Mouse (Mus musculus) kidney, postnatal 25 days (tissue): ENCODE results near the gene Ubr7.

ENCODE experiments used
- DNase-seq, 2 experiments: peaks; one replicate each; pipeline ENCODE4 v3.0.0; 2021; ENCODE audit warnings: mixed read lengths in 2 of 2

Gene Ubr7

DNA sequence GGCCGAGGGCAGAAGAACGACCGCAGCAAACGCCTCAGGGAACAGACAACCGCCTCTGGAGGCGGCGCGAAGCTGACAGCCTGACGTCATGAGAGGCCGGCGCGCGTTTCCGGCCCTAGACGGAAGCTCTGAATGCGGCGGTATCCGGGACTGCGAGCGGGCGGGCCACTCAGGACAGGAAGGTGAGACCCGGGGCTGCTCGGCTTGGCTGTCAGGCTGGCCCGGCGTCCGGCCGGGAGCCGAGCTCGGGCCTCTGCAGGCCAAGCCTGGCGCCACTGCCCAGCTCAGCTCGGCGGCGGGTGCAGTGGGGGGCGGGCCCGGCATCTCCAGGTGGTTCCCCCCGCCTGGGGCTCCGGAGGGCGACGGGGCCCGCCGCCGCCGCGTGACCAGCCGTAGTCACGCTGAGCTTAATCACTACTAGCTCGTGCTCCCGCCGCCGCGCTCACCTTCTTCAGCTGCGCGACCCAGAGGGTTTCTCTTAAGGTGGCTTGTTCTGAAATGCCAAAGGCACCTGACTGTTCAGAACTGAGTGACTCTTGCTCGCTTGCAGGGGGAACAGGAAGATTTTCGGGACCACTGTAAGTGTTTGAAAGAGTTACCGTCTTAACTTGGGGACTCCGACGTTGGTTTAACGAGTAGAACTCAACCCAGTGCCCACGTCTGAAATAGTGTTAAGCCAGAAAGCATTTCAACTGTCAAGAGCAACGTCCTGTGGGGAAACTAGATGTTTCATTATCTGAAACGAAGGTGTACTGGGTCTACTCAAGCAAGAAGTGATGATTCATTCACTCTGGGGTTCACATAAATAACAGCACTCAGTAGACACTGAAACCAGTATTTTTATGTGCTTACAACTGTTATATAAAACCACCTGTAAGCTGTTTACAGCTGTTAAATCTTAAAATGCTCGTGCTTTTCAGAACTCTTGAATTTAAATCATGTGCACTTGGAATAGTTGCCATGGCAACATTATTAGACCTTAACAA, 13.9 kb upstream of the Ubr7 start, which contains the start of the genes Moap1 and Tmem251:
Gene Moap1, minus strand, starts transcription at position 73 of the 986 bp plus-strand sequence.
Gene Tmem251, plus strand, starts transcription at position 174 of the 986 bp plus-strand sequence.
- DNase-seq: peak; percentile 92 to 96

DNA sequence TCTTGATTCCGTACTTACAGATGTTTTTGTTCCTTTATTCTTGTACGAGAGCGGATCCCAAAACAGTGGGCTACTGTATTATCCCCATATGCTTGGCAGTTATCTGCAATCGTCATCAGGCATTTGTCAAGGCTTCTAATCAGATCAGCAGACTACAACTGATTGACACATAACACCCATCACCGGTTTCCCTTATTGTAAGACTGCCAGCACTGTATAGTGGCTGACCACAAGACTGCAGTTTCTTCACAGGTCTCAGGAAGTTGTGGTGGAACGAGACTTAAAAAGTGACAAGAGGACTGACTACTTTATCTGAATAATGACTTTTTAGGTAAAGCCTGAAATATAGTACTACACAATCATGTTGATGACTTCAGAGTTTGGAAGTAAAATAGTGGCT, 12.9 kb upstream of the Ubr7 start:
- DNase-seq: no peak

DNA sequence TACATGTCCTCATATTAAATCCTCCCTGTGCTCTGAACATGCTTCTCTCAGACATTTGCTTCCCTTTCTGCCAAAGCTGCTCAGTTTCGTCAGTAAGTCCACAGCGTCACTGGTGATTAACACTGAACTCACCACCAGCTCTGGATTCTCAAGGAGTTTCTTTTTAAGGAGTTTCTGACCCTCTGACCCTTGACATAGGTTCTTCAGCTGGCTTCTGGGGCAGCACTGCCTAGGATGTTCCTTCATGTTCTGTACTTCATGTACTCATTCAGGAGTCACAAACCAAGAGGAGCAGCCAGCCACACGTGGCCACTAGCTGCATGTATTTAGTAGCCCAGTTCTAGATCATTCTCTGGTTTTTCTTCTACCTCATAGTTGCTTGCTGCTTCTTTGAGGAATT, 9.5 kb upstream of the Ubr7 start:
- no peak for DNase-seq

DNA sequence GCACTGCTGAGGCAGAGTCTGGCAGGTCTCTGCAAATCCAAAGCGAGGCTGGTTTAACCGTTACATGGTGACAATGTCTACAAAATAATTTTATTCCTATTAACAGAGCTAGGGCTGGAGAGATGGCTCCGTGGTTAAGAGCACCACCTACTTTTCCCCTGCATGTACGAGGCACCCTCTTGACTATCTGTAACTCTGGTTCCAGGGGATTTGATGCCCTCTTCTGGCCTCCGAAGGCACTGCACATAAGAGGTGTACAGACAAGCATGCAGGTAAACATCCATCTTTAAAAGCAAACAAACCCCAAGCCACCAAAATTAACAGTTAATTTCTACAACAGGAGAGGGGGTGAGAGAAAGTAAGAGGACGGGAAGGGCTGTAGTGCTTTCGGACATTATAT, 1.5 kb upstream of the Ubr7 start:
- peak in 1 of 2 experiments; percentile 43 for DNase-seq

DNA sequence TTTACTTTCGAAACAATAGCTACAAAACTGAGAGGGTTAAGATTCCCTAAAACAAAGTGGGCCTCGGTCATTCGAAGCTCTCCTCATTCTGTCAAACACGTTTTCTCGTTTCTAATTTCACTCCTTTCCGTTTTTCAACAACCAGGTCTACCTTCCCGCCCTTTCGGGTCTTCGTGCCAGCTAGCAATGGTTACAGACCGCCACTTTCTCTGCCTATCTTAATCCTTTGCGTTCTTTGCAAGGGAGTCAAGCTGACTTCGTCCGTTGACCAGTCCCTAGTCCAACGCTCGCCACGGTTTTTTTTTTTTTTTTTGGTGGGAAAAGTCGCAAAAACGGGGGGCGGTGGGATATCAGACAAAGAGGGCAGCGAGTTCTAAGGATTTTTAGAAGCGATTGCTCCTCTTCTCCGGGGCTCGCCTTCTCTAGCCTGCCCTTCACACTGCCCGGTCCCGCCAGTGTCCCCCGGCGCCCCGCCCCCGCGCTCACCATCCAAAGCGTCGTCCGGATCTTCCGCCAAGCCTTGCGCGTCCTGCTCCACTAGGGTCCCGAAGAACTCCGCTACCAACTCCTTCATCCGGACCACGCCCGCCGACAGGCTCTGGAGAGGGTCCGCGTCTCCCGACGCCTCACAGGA, 595 bp upstream of the Ubr7 start:
- peak in 1 of 2 experiments; percentile 88 for DNase-seq

DNA sequence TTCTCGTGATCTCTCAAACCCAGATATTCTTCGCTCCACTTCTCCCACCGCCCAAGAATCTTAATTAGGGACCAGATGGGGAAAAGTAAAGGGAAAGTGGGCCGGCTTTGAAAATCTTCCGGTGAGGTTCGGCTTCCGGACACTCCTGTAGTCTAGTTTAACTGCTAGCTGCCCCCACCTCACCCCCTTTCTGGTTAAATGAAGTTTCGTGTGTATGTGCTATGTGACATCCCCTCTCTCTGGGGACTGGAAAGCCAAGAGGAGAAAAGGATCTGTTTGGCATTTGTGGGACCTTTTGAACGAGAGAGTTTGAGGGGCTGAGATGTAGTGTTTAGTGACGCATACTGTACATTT, 613 bp downstream of the Ubr7 start, which contains the start of gene Gm20604:
Gene Gm20604, minus strand, starts transcription at position 270 of the 354 bp plus-strand sequence.
- DNase-seq: no peak

DNA sequence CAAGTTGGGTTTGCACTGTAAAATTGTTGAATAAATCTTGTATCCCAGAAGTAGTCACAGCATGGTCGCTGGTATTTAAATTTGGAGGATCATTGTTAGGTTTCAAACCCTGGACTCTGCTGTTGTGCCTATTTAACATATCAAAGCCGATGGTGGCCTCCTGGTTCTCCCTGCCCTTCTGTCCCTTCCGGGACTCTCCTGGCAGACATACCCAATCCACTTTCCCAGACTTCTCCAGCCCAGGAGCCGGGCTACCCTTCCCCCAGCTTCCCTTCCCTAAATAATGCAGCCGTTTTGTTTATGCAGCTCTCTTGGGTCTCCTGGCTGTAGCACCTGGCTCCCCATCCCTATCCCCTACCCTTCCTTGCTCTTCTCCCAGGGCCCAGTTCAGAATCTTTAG, 1.2 kb downstream of the Ubr7 start:
- DNase-seq: peak in 1 of 2 experiments; percentile 38

DNA sequence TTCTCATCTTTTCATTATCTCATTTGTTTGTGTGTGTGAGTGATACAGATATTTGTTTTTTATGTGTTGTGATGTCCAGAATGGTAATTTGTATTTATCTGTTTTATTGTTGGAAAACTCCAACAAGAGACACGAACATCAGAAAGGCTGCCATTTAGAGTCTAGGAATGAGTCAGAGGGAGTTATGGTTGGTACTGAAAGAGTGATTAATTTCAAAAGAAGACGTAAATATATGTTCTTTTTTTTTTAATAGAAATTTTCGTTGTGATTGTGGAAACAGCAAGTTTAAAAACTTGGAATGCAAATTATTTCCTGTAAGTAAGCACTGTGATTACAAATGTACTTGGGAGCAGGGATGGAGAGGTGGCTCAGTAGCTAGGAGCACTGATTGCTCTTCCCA, 3.9 kb downstream of the Ubr7 start:
- no peak for DNase-seq

DNA sequence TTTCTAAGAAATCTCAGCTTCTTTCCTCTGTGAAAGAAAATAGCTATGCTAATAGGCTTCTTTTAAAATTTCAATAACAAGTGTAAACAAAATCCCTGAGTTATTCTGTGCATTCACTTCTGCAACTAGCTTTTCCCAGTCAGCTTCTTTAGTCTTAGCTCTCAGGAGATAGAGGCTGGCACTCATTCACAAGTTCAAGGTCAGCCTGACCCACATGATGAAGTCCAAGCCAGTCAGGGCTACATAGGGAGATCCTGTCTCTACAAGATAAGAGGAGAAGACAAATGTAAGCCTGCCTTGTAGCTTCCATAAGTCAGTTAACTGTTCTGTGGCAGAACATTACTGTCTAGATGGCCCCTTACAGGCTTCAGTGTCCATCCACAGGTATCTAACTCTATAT, 5.9 kb downstream of the Ubr7 start:
- no peak for DNase-seq

DNA sequence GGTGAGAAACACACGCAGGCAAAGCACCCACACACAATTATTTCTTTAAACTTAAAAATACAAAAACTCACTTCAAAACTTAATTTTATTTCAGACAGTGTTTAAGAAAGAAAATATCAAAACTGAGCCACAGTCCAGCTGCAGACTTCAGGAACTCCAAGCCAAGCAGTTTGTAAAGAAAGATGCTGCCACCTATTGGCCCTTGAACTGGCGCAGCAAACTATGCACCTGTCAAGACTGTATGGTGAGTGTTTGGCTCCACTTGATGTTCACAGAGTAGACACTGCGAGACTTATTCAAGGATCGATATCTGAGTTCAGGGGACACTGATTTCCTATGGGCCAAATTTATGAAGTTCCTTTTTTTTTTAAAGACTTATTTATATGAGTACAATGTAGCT, 11.2 kb downstream of the Ubr7 start:
- peak in 1 of 2 experiments; percentile 30 for DNase-seq

DNA sequence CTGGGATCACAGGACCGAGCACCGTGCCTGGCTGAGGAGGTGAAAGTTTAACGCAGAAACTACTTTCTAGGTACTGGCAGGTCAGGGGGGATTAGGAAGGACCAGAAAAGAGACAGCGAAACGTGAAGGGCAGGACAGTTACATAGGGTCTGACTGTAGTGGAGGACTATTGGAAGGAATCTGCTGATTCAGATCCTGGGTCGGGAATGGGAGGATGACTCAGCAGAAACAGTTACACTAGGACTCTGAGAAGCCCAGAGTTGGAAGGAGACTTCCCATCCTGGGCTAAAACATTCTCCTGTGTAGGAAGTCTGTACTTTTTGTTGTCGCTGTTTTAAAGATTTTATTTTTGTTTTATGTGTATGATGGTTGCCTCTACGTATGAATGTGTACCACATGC, 13.8 kb downstream of the Ubr7 start:
- no peak for DNase-seq

DNA sequence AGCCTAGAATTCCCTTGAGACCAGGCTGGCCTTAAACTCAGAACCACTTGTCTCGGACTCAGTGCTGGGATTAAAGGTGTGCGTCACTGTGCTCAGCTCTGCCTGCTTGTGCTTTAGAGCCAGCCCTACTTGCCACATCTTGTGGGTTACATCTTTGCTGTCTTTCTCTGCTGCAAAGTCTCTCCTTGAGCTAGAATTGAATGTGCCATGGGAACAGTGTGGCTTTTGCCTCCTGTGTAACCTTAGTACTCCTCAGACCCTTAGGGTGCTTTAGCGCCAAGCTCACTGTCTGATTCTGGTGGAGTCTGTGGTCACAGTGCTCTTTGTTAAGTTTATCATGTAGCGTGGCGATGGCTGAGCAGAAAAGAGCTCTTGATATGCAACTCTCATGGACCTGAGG, 14.9 kb downstream of the Ubr7 start:
- DNase-seq: no peak

DNA sequence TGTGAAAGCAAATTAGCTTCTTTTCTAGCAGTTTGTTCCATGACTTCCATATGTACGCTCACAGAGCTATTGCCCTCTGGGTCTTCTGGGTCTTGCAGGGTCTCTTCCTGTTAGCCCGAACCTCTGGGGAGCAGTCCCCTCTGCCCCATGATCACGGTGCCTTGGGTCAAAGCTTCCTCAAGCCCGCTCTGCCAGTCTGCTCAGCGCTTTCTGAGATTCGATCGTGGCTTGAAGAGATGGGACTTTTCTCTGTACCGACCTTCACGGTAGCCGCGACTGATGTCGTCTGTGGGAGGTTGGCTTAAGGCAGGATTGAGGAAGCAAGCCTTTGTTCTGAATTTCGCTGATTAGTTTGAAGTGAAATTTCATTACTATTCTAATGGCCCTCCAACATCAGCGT, 18.3 kb downstream of the Ubr7 start:
- DNase-seq: no peak

DNA sequence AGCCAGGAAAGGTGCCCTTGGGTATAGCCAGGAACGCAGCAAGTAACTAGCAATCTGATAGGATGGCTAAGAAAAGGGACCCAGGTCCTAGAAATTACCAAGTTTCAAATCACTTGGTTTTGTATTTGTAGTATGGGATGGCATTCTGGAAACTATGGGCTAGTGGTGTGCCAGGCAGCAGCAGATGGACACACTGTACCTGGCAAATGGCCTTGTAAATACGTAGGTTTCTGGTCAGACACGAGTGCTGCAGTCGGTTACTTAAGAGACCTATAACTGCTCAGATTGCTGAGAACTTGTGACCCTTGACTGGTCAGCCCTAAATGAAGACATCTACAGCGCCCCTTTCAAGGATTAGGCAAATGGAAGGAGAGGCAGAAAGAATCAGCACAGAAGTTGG, 20.4 kb downstream of the Ubr7 start:
- DNase-seq: no peak

DNA sequence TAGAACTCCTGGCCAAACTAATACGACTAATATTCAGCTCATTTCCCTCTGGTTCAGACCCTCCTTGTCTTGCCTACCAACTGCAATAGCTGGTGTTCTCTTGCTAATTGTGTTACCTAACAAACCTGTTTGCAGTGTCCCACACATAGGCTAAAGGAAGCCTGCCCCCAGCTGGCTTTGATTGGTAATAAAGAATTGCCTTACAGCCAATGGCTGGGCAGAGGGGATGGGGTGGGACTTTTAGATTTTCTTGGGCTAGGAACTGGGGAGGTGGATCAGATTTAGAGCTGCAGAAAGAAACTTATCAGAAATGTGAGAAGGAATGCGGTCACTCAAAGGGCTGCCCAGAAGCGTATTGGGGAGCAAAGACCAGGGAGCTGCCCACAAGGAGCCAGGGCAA, 21.7 kb downstream of the Ubr7 start:
- peak; percentile 36 to 48 for DNase-seq

DNA sequence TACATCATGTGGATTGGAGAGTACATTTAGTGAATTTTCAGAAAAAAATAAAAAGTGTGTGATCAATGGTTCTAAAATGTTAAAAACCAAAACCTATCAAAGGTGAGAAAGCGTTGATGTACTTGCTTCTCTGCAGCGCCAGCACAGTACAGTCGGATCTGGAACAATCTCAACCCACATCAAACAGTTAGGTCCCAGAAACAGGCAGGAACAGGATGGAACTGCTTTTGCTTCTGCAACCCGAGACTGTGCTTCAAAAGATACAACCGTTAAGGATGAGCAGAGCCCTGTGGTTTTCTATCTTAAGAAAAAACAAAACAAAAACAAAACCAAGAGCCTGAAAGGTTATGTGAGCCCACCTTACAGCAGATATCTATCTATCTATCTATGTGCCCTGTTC, 25.1 kb downstream of the Ubr7 start:
- no peak for DNase-seq

DNA sequence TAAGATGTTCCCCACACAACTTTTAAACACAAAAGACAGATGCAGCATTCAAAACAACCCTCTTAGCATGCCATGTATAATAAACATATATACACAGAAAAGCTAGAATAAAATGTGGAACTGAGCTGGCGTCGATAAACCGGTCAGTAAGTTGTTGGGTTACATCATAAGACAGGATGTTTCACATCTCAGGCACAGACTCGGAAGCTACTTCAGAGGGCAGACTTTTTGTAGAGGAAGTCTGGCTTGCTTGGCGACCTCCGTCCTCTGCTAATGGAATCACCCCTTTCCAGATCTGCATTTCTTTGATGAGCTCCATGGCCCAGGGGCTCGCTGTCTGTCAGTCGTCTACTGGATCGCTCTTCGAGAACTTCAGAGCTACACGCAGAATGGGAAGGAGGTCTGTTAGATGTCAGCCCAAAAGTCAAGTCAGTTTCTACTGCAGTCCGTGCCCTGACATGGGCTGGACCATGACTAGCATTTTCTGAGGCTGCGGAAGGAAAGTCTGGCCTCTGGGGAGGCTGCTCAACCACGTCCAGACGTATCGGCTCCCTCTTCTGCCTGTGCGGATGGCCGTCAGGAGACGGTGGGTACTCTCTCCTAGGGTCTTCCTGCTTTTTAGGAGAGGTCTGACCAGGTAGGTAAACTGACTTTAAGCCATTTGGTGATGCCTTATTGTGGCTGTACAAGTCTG, 27.3 kb downstream of the Ubr7 start:
- DNase-seq: no peak

DNA sequence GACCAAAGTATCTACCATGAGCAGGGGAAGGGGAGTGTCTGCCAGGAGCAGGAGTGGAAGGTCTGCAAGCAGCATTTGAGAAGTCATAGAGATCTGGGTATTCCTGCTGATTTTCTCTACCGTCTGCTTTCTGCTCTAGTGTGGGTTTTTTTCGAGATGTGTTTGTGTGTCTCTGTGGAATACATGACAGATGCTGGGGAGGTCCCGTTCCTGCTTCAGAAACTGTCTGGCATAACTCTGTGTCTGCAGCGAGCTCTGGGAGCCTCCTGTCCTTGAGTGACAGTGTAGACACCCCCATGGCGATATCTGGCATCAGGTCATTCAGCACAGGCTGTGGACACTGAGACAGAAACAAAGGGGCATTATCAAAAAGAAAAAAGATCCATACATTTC, 27.8 kb downstream of the Ubr7 start:
- no peak for DNase-seq

DNA sequence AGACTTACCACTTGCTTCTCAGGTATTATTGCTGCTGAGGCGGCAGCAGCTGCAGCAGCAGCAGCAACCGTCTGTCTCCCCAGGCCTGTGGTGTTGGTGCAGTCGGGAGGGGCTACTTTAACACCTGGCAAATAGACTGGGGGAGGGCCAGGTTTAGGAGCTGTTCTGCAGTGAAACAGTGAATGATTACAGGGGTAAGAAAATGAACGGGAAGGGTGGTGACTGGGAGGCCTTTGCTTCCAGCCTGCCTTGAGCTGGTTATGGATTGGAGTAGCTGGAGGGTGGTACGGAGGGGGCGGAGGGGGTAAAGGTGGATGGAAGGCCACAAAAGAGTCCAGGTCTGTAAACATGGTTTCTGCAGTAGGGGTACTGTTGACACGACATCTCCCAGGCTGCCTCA, 30.2 kb downstream of the Ubr7 start:
- no peak for DNase-seq

DNA sequence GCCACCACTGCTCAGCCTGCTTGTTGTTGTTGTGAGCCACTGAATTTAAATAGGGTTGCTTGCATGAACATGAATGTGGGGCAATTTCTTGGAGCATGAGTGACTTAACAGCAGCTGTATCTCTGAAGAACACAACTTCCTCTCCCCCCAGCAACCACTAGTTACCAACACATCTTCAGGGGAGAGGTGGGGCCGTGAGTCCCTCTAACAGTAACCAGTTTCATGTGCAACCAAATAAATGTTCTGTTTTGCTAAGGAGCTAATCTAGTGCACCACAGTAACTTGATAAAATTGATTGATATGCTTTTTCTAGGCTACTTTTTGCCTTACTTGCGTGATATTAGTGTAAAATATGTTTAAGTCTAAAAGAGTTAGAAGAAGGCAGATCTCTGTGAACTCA, 41.8 kb downstream of the Ubr7 start:
- DNase-seq: no peak

DNA sequence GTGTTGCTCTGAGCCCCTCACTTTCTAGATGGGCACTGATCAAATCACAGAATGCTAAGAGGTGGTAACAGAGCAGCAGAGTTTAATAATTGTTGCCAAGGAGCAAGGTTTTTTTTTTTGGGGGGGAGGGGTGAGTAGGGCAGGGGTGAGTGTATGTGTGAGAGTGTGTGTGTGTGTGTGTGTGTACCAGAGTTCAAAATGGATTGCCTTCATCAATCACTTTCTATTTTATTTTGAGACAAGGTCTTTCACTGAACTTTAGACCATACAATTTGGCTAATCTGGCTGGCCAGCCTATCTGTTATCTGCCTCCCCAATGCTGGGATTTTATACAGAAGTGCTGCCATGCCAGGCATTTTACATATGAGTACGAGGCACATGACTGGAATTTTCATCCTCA, 57.1 kb downstream of the Ubr7 start:
- no peak for DNase-seq

DNA sequence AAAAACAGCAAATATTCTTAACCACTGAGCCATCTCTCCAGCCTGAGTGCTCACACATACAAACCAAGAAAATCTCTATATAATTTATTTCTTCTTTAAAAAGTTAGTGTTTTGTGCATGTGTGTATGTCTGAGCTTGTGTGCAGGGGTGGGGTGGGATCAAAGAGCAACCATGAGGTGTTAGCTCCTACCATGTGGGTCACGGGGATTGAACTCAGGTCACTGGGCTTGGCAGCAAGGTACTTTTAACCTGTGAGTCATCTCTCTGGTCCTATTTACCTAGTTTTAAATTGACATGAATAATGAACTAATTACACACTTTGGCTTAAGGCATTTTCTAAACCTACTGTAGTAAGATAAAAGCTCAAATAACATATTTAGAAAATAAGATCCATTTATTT, 68.6 kb downstream of the Ubr7 start:
- no peak for DNase-seq

DNA sequence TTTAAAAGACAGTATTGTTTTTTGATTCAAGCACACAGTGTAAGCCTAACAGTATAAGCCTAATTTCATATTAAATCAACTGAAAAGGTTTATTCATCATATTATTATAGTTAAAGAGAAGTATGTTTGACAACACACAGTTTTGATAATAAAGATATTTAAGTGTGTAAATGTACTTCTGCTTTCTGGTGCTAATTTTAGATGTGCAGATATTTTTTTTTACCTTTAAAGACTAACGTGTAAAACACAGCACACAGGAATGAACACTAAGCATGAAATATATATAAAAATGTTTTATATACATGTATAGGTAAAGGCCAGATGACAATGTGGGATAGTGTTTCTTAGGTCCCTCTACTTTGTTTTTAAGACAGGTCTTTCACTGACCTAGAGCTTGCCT, 69.4 kb downstream of the Ubr7 start:
- no peak for DNase-seq
